Mouse (Mus musculus): Measurements from ENCODE around the gene Zfp367. TPM values are rescaled to one million over a fixed set of nuclear protein-coding genes. Genes with fewer than 3 reads are reported as not detected.

Zfp367 gene
- polyA plus RNA-seq, 1 experiment from 2014 or later, result 14.0 TPM

- ATAC-seq (ENCODE audit: low FRiP score), result no peak
- H3K9me3 ChIP-seq (replicated peaks), result no peaks in the 10 kb centered on the region
- H3K4me2 ChIP-seq (replicated peaks), result no peak overlapping the region
These were observed 67.0 kb downstream of the Zfp367 start for GRCm38 (mm10) chr13:64086036-64086435.

DNA sequence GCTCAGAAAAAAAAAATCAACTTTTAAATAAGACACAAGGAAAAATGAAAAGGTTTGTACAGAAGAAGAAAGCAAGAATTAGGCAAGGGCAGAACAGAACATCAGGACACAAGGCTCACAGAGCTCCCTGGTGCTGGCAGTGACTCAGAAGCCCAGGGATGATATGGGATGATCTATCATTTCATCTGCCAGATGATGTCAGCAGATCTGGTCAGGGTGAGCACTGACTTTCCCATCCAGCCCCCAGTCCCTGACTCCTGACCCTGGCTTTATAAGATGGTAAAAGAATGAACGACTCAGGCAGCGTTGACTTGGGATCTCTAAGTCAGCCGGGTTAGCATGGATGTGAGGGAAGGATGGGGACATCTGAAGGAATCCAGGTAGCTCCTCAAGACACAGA, 69.7 kb downstream of the Zfp367 start:
- Histone ChIP-seq H3K4me3 (no peak overlapping the region), H3K4me2 (replicated peaks) (no peak overlapping the region), H3K27me3 (no peaks in the 10 kb centered on the region), H3K36me3 (no peaks in the 10 kb centered on the region), H3K9me3 (replicated peaks) (no peaks in the 10 kb centered on the region), H3K4me1 (peaks cover 9% of the 10 kb centered on the region), H3K27ac (no peak overlapping the region), H3K9ac (no peak overlapping the region)
- 82% methylated on average over 3 of the region's 3 CpGs for WGBS
- no peak for ATAC-seq (ENCODE audit: low FRiP score)

More at GRCm38 (mm10) chr13:64086036-64086435, 67.0 kb downstream of the Zfp367 start:
- Histone ChIP-seq H3K4me3 (no peak overlapping the region), H3K4me1 (peaks cover 8% of the 10 kb centered on the region), H3K36me3 (no peaks in the 10 kb centered on the region), H3K9ac (no peak overlapping the region), H3K27ac (no peak overlapping the region), H3K27me3 (no peaks in the 10 kb centered on the region)
- 91% methylated on average over 5 of the region's 5 CpGs for WGBS

Other genes starting within 250 kb of the Zfp367 start
- not detected in 2 replicates for gene Hsd17b3, start 64.0 kb downstream of the Zfp367 start, polyA plus RNA-seq (2016; fragmentation: Nextera tagmentation; extraction: Ambion mirVana)
- gene Slc35d2, start 23.8 kb downstream of the Zfp367 start, polyA plus RNA-seq (2016; fragmentation: Nextera tagmentation; extraction: Ambion mirVana), result 4.7 and 5.9 TPM in 2 replicates
- 38.0 TPM in 2 replicates for gene Habp4, start 8.6 kb upstream of the Zfp367 start, polyA plus RNA-seq (2016; fragmentation: Nextera tagmentation; extraction: Ambion mirVana)
- 10.2 and 12.5 TPM in 2 replicates for gene Cdc14b, start 122.1 kb upstream of the Zfp367 start, polyA plus RNA-seq (2016; fragmentation: Nextera tagmentation; extraction: Ambion mirVana)
- 21.0 and 25.9 TPM in 2 replicates for gene Aaed1, start 159.5 kb upstream of the Zfp367 start, polyA plus RNA-seq (2016; fragmentation: Nextera tagmentation; extraction: Ambion mirVana)
- 111 and 124 TPM in 2 replicates for gene Ctsl, start 217.7 kb upstream of the Zfp367 start, polyA plus RNA-seq (2016; fragmentation: Nextera tagmentation; extraction: Ambion mirVana)